Mouse (Mus musculus): ENCODE measurements around the gene RPS10-NUDT3.

The RPS10-NUDT3 gene

GRCm38 (mm10) chr17:27609576-27609975 lies 25.4 kb downstream of the RPS10-NUDT3 start:
- DNase-seq = no peak

GRCm38 (mm10) chr17:27603522-27604234 lies 31.3 kb downstream of the RPS10-NUDT3 start:
- DNase-seq = no peak

GRCm38 (mm10) chr17:27603036-27603435 lies 32.0 kb downstream of the RPS10-NUDT3 start:
- no peak for DNase-seq

DNA sequence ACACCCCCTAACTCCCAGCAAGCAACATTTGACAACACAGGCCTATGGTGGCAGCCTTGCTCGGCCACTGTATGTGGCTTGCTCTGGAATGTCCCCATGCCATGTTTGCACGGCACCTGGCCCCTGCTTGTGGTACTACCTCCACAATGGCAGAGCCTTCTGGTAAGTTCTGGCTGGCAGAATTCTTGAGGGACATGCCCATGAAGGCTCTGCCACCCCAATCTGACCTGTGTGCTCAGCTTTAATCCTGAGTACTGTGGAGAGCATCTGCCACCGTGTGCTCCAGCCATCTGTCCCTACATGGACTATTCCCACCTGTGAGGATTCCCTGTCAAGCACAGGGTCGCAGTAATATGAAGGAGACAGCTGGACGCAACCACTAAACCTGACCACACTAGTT lies 34.2 kb downstream of the RPS10-NUDT3 start:
- DNase-seq = no peak

DNA sequence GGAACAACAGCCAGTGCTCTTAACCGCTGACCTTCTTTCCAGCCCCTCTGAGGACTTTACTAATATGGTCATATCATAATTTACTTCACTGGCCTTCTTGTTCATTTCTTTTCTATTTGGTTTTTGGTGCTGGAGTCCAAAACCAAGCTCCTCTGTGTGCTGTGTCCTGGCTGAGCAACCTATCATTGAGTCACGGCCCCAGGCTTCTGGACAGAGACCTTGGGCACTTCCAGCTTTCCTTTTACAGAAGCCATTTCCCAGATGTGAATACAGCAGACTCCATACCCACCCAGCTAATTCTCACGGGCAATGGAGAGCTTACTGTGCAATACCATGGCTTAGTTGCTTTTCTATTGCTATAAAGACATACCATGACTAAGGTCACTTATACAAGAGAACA lies 34.7 kb downstream of the RPS10-NUDT3 start:
- DNase-seq = no peak

DNA sequence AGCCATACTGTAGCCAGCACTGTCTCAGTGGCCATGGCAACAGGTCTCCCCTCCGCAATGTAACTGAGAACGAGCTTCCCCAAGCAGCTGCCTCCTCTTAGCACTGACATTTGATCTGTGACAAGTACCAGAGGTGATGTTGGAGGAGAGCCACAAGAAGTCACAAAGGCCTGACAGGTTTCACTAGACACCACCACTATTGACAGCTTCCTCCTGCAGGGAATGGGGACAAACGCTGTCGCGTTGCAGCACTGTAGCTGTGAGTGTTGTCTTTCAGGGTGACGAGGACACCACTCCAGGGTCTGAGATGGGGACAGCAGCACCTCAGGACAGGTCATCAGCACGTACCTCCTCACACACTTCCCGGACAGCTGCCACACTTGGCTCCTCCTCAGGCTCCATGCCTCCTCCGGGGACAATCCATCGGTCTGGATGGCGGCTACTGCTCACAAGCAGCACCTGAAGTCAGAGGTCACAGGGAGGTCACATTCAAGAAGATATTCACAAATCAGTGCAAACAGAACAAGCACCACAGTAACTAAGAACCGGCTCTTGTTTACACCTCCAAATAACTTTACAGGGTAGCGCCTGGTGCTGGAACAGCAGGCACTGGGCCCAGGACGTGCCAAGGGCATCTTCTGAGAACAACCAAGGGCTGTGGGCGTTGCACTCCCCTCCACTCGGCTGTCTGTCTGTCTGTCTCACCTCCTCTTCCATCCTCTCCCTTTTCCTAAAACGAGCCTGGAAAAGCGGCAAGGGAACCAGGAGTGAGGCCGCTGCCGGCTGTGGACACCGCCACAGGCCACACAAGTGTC lies 38.4 kb downstream of the RPS10-NUDT3 start:
- no peak for DNase-seq

- no peak for DNase-seq
These were observed 39.2 kb downstream of the RPS10-NUDT3 start for GRCm38 (mm10) chr17:27595659-27596375.

DNA sequence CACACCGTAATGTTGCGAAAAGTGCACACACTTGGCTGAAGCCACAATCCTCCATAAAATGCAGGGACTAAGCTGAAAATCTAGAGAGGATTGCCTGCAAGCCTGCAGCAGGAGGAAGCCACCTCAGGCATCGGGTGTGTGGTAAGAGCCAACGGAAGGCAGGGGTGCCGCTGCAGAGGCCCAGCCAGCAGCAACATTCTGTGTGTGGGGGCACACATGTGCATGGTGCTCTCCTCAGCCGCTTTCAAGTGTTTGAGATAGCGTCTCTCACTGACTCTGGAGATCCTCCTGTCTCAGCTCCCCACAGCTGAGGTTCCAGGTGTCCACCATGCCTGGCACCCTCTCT lies 42.5 kb downstream of the RPS10-NUDT3 start:
- DNase-seq = no peak

DNA sequence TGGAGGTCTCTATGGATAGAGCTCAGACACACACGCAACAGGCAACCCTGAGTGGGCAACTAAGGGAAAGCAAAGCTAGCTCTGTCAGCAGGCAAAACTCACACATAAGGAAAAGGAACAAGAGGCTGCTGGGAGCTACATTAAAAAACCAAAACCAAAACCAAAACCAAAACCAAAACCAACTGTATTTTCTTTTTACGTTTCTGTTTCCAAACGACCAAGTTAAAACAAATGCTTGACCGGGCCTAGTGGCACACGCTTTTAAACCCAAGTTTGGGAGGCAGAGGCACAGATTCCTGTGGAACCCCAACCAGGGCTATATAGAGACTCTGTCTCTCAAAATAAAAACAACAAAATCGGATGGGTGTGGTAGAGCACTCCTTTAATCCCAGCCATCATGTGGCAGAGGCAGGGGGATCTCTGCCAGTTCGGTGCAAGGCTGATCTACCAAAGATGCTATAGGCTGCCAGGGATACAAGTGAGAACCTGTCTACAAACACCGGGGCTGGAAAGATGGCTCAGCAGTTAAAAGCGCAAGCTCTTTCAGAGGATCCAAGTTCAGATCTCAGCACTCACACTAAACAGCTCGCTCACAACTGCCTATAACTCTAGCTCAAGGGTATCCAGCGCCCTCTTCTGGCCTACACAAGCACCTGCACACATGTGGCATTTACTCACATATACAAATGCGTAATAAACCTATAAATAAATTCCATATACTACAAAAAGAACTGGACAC lies 43.0 kb downstream of the RPS10-NUDT3 start:
- DNase-seq = no peak

DNA sequence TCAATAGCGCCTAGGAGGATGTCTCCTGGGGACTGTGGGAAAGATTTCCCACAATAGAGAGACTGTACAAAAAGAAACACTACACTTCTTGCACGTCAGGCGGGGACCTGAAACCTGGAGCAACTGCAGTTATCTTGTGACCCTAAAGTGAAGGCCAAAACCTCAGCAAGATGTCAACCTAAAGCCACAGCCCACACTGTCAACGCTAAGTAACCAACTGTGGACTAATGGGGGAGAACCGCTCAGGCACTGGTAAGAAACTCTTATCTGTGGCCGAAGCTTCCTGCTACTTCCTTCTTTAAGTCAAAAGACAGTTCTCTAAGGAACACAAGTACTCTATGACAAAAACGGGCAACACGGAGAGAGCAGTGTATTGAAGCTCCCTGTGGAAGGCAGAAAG lies 46.8 kb downstream of the RPS10-NUDT3 start:
- no peak for DNase-seq

- peak; percentile 71 for DNase-seq
These were observed 47.8 kb downstream of the RPS10-NUDT3 start for GRCm38 (mm10) chr17:27587252-27587651.

DNA sequence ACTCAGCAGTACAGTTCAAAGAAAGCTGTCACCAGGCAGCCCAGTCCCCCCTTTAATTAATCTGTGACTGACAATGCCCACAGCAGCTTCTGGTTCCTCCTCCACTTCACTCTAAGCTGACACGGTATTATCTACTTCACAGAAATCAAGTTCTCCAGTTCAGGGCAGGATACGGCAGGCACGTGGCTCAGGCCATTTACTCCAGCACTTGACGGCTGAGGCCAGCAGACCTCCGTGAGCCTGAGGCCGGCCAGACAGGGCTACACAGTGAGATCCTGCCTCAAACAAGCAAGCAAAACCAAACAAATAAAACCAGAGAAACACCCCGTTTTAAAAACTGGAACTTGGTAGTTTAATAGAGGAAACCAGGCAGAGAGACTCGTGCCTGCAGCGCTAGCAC lies 48.4 kb downstream of the RPS10-NUDT3 start:
- DNase-seq = no peak

DNA sequence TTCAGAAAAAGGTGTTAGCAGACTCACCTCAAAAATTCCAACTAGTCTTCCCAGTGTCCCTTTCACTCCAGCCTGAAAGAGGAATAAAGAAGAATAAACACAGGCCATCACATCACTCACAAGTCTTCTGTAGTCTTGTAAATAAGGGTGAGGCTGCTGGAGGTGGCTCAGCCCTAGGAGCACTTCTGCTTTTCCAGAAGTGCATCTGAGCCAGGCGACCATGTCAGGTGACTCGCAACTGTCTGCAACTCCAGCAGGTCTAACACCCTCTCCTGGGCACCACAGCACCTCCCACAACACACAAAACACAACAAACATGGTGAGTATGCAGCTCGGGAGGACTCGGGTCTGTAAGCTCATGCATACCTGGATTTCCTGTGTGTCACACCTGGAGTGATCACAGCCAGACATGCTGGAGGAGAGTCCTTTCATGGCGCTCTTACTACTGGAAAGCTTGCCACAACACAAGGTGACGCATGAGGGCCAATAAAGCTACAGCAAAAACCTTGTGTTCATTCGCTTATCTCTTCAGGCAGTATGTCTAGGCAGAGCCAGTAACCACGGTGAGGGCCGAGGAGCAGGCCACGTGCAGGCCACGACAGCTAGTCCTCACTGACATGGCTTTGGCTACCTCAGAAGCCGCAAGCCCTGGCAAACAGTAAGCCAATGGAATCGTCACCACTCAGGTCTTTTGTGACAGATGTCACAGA lies 51.7 kb downstream of the RPS10-NUDT3 start:
- no peak for DNase-seq

DNA sequence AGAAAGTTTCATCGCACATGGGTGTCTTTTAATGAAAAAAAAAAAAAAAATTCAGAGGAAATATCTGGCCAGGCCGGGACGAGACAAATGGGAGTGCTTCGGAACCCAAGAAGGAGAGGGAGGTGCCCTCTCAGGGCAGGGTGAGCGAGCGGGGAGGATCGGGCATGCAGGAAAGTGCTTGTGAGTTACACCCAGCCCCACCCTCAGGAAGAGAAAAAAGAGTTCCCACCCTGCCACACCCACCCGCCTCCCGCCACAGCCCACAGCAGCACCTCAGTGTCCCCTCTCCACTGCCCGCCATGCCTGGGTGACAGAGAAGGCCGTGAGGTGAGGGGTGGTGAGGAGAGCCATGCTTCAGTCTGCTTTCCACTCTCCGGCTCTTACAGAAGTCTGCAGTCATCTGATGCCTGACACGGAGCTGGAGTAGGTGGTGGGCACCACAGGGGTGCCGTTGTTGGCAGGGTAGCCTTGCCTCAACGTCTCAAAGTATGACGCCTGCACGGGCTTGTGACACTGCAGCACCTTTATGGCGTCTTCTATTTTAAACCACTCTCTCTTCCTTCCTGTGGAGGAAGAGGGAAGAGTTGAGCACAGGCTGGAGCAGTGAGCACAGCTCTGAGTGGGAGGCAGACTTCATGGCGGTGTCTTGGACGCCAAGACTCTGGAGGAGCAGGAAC lies 54.5 kb downstream of the RPS10-NUDT3 start:
- no peak for DNase-seq

DNA sequence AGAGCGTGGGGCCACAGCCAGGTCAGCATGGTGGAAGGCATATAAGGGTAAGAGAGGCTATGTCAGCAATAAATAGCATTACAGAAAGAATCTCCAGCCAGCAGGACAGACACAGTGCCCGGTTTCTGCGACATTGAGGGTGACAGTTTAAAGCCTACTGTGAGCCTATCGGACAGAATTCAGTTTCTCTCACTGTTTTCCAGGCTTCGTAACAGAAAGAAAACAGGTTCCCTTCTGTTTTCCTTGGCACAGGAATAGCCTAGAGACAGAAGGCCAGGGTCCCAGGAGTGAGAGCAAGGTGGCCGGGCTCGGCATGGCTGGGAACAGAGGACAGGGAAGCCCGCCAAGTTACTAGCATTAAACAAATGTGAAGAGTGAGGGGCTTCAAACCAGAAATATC lies 55.2 kb downstream of the RPS10-NUDT3 start:
- no peak for DNase-seq

GRCm38 (mm10) chr17:27578487-27578886 lies 56.5 kb downstream of the RPS10-NUDT3 start:
- peak; percentile 30 for DNase-seq

DNA sequence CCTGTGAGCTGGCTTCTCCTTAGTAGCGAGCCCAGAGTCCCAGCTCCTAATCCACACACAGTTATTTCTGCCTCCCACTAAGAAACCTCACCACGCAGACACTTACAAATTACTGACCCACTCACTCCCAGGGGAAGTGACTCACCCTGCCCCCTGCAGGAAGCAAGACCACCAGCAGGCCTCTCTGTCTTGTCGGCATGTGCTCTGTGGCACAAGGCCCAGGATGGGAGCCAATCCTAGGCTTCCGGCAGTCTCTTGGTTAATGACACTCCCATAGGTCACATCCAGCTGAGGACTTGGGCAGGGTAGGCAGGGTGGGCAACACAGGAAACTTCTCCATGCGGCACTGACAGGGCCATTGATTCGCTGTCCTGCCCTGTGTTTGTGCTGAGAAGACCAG lies 57.6 kb downstream of the RPS10-NUDT3 start:
- DNase-seq = no peak

DNA sequence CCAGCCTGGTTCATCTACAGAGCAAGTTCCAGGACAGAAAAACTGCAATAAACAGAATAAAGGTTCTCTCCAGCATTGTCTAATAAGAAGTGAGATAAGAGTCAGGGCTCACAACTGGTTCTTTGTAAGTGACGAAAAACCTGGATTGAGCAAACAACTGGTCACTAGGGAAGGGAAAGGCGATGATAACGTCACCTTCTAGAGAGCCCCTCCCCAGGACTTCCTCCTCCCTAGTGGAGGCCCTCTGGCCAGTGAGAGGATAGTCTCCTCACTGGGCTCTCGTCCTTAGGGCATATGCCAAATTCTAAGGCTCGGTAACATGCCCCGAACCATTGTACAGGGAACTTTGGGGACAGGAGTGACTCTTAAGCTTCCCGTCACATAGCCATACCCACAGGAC lies 59.0 kb downstream of the RPS10-NUDT3 start:
- DNase-seq = no peak

DNA sequence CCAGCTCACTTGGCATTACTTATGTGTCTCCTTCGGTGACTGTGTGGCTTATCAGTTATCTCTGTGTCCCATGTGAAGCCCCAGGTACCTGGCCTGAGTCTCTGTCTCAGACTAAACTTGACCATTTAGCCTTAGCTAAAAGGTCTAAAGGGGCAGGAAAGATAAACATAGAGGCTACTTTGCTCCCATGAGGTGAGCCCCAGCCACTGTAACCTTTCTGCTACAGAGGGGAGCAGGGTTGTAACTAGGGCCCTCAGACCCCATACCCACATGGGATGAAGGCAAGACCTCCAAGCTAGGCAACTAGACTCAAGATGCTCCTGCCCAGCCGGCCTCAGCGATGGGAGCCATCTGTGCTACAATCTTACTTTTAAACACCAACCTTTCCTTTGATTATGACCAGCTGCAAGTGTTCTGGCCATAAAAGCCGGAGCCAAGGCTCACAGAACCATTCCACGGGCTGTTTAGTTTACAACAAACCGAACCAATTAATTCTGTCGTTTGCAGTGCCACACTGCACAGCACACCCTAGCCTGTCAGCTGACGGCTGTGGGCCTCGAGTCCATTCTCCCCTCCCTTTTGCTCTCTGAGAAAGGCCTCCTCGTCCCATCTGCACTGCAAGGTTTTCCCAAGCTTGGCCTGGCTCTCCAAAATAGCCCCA lies 59.8 kb downstream of the RPS10-NUDT3 start:
- no peak for DNase-seq

- DNase-seq = peak; percentile 51
These were observed 60.4 kb downstream of the RPS10-NUDT3 start for GRCm38 (mm10) chr17:27574470-27575115.

All from kidney, adult 11 months (tissue).